Mouse (Mus musculus): ENCODE results near the gene Lect2.

DNA sequence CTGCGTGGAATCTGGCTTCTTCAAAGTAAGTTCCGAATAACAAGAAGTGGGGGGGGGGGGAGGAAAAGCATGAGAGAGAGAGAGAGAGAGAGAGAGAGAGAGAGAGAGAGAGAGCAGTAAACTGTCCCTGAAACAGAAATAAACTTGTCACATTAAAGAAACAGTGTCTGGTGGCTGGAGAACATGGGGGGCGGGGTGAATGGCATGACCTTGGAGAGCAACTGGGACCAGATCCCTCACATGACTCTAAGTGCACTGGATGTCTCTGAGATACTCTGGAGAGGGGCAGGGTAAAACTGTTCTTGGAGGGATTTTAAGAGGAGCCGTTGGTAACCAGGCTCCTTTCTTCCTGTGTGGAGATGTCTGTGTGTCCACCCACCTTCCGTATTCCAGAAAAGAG lies 41.9 kb upstream of the Lect2 start:
- TF ChIP-seq CTCF (IDR thresholded peaks at IDR 0.05; ENCODE audit: low read depth) (no peak), EP300 (IDR thresholded peaks at IDR 0.05; ENCODE audit: low read depth) (no peak)
